Mouse (Mus musculus) hindbrain, embryonic 12.5 days (tissue): Measurements from ENCODE around the gene Aspm. TPM values are rescaled to one million over a fixed set of nuclear protein-coding genes. Genes with fewer than 3 reads are reported as not detected.

ENCODE experiments used
- polyA plus RNA-seq: library from polyadenylated mRNA; unstranded; fragments of >200 nt; fragmentation: Nextera tagmentation; extraction: Ambion mirVana; gene quantifications from 2 replicates; pipeline ENCODE4 v1.2.1, GENCODE M21; 2016

The Aspm gene
- polyA plus RNA-seq, 1 experiment from 2014 or later, result 18.5 TPM

Other genes starting within 250 kb of the Aspm start
- 2.1 and 3.0 TPM in 2 replicates for gene Crb1, start 77.7 kb upstream of the Aspm start, polyA plus RNA-seq
- 19.2 and 20.8 TPM in 2 replicates for gene Zbtb41, start 32.5 kb upstream of the Aspm start, polyA plus RNA-seq
- not detected in 2 replicates for gene F13b, start 46.9 kb downstream of the Aspm start, polyA plus RNA-seq
- gene Cfhr1, start 105.5 kb downstream of the Aspm start, polyA plus RNA-seq, result not detected in 2 replicates